Mouse (Mus musculus): ENCODE data around the gene Ttc26. TPM values are rescaled to one million over a fixed set of nuclear protein-coding genes. Genes with fewer than 3 reads are reported as not detected.
A peak's percentile ranks its signal among the peaks of the same experiment; 100 is the strongest.
"Not testable (repeated sequence)": the region's sequence is repeated elsewhere in the genome, so short reads cannot be mapped to it uniquely, and the experiment has no call there.

Gene Ttc26
- polyA plus RNA-seq, 1 experiment from 2014 or later: 4.6 TPM

GRCm38 (mm10) chr6:38354723-38355353 is 26.4 kb upstream of the Ttc26 start:
- whole genome bisulfite sequencing: 2% methylated on average over 20 of the region's 20 CpGs
- Histone ChIP-seq H3K27ac (ENCODE audit: low read depth, low read length) (no peak overlapping the region), H3K9me3 (ENCODE audit: control insufficient read depth, low read length) (no peaks in the 10 kb centered on the region), H3K4me2 (ENCODE audit: low read length) (peak overlapping the region; percentile 62), H3K36me3 (ENCODE audit: control insufficient read depth, insufficient read depth, low read length) (no peaks in the 10 kb centered on the region), H3K27me3 (replicated peaks; ENCODE audit: control insufficient read depth, insufficient read depth, low read length) (peaks cover 26% of the 10 kb centered on the region), H3K4me1 (ENCODE audit: control insufficient read depth, insufficient read depth, low read depth, low read length) (peaks cover 3% of the 10 kb centered on the region; the same call in 1 of the 2 replicates), H3K9ac (ENCODE audit: low read depth, low read length) (no peak overlapping the region; the same call in 1 of the 2 replicates), H3K4me3 (ENCODE audit: low read length) (peak overlapping the region; percentile 49)
- ATAC-seq: no peak

DNA sequence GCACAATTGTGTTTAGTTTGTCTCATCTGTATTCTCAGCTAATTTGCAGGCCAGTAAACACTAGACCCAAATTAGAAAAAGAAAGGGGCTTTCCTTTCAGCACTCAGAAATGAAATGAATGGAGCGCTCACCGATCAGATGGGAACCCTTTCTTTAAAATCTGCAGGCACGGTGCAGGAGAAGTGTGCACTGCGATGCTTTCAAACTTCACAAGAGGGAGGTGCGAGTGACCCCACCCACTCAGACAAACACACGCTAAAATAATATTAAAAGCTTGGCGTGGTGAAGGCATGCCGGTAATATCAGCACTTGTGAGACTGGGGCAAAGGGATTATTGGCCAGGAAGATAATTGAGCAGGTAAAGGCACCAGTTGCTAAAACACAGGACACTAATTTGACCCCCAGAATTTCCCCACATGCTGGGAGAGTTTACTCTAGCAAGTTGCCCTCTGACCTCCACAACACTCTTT is 25.9 kb upstream of the Ttc26 start:
- H3K9me3 ChIP-seq (ENCODE audit: control insufficient read depth, low read length): no peaks in the 10 kb centered on the region
- H3K4me1 ChIP-seq (ENCODE audit: control insufficient read depth, insufficient read depth, low read depth, low read length): peaks cover 3% of the 10 kb centered on the region; the same call in 1 of the 2 replicates
- 4% methylated on average over 8 of the region's 8 CpGs for WGBS
- ATAC-seq: no peak
- no peak overlapping the region for H3K27ac ChIP-seq (ENCODE audit: low read depth, low read length)
- no peak overlapping the region for H3K4me3 ChIP-seq (ENCODE audit: low read length)
- peaks cover 23% of the 10 kb centered on the region for H3K27me3 ChIP-seq (replicated peaks; ENCODE audit: control insufficient read depth, insufficient read depth, low read length)
- peak overlapping the region; percentile 62 for H3K4me2 ChIP-seq (ENCODE audit: low read length)
- H3K9ac ChIP-seq (ENCODE audit: low read depth, low read length): no peak overlapping the region
- no peaks in the 10 kb centered on the region for H3K36me3 ChIP-seq (ENCODE audit: control insufficient read depth, insufficient read depth, low read length)

- H3K27me3 ChIP-seq (replicated peaks; ENCODE audit: control insufficient read depth, insufficient read depth, low read length): peaks cover 23% of the 10 kb centered on the region
- no peak overlapping the region for H3K27ac ChIP-seq (ENCODE audit: low read depth, low read length)
- no peak overlapping the region for H3K4me2 ChIP-seq (ENCODE audit: low read length)
- 12% methylated on average over 7 of the region's 7 CpGs for WGBS
- H3K36me3 ChIP-seq (ENCODE audit: control insufficient read depth, insufficient read depth, low read length): no peaks in the 10 kb centered on the region
- no peak for ATAC-seq
- no peaks in the 10 kb centered on the region for H3K9me3 ChIP-seq (ENCODE audit: control insufficient read depth, low read length)
- H3K9ac ChIP-seq (ENCODE audit: low read depth, low read length): no peak overlapping the region
- peaks cover 3% of the 10 kb centered on the region; the same call in 1 of the 2 replicates for H3K4me1 ChIP-seq (ENCODE audit: control insufficient read depth, insufficient read depth, low read depth, low read length)
- no peak overlapping the region for H3K4me3 ChIP-seq (ENCODE audit: low read length)
These were observed 25.4 kb upstream of the Ttc26 start for GRCm38 (mm10) chr6:38355862-38356261.

DNA sequence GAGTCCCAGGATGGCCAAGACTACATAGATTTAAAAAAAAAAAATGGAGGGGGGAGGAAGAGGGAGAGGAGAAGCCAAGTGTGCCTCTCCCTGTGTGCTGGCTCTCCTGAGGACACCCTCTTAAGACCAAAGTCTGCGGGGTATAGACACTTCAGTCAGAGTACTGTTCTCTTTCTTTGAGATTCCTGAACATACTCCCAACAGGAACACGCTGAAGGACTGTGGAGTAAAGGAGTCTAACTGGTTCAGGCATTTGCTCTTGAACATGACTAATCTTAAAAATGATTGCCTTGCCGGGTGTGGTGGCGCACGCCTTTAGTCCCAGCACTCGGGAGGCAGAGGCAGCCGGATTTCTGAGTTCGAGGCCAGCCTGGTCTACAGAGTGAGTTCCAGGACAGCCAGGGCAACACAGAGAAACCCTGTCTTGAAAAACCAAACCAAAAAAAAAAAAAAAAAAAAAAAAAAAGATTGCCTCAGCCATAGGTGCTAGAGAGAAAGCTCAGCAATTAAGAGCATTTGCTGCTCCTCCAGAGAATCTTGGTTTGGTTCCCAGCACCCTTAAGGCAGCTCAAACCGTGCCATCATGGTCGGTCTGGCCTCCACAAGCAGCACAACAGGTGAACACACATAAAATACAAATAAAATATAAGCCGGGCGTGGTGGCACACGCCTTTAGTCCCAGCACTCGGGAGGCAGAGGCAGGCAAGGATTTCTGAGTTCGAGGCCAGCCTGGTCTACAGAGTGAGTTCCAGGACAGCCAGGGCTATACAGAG is 24.4 kb upstream of the Ttc26 start:
- not testable (repeated sequence) for H3K36me3 ChIP-seq (ENCODE audit: control insufficient read depth, insufficient read depth, low read length); H3K4me3 ChIP-seq (ENCODE audit: low read length); H3K27ac ChIP-seq (ENCODE audit: low read depth, low read length); H3K9ac ChIP-seq (ENCODE audit: low read depth, low read length); H3K9me3 ChIP-seq (ENCODE audit: control insufficient read depth, low read length); ATAC-seq; H3K4me1 ChIP-seq (ENCODE audit: control insufficient read depth, insufficient read depth, low read depth, low read length); H3K4me2 ChIP-seq (ENCODE audit: low read length)
- 83% methylated on average over 15 of the region's 15 CpGs for WGBS
- H3K27me3 ChIP-seq (replicated peaks; ENCODE audit: control insufficient read depth, insufficient read depth, low read length): peaks cover 23% of the 10 kb centered on the region

- no peaks in the 10 kb centered on the region for H3K36me3 ChIP-seq (ENCODE audit: control insufficient read depth, insufficient read depth, low read length)
- peaks cover 18% of the 10 kb centered on the region for H3K27me3 ChIP-seq (replicated peaks; ENCODE audit: control insufficient read depth, insufficient read depth, low read length)
- H3K27ac ChIP-seq (ENCODE audit: low read depth, low read length): no peak overlapping the region
- no peaks in the 10 kb centered on the region for H3K9me3 ChIP-seq (ENCODE audit: control insufficient read depth, low read length)
- ATAC-seq: no peak
- H3K9ac ChIP-seq (ENCODE audit: low read depth, low read length): no peak overlapping the region
- no peak overlapping the region for H3K4me3 ChIP-seq (ENCODE audit: low read length)
- peaks cover 3% of the 10 kb centered on the region; the same call in 1 of the 2 replicates for H3K4me1 ChIP-seq (ENCODE audit: control insufficient read depth, insufficient read depth, low read depth, low read length)
- WGBS: 38% methylated on average over 5 of the region's 5 CpGs
- no peak overlapping the region for H3K4me2 ChIP-seq (ENCODE audit: low read length)
These were observed 23.5 kb upstream of the Ttc26 start for GRCm38 (mm10) chr6:38357603-38358252.

- no peak overlapping the region for H3K27ac ChIP-seq (ENCODE audit: low read depth, low read length)
- H3K36me3 ChIP-seq (ENCODE audit: control insufficient read depth, insufficient read depth, low read length): no peaks in the 10 kb centered on the region
- no peak for ATAC-seq
- no peak overlapping the region for H3K9ac ChIP-seq (ENCODE audit: low read depth, low read length)
- no peak overlapping the region for H3K4me2 ChIP-seq (ENCODE audit: low read length)
- 81% methylated on average over 8 of the region's 8 CpGs for WGBS
- peaks cover 3% of the 10 kb centered on the region; the same call in 1 of the 2 replicates for H3K4me1 ChIP-seq (ENCODE audit: control insufficient read depth, insufficient read depth, low read depth, low read length)
- peaks cover 15% of the 10 kb centered on the region for H3K27me3 ChIP-seq (replicated peaks; ENCODE audit: control insufficient read depth, insufficient read depth, low read length)
- no peak overlapping the region for H3K4me3 ChIP-seq (ENCODE audit: low read length)
- H3K9me3 ChIP-seq (ENCODE audit: control insufficient read depth, low read length): no peaks in the 10 kb centered on the region
These were observed 22.8 kb upstream of the Ttc26 start for GRCm38 (mm10) chr6:38358253-38359027.

DNA sequence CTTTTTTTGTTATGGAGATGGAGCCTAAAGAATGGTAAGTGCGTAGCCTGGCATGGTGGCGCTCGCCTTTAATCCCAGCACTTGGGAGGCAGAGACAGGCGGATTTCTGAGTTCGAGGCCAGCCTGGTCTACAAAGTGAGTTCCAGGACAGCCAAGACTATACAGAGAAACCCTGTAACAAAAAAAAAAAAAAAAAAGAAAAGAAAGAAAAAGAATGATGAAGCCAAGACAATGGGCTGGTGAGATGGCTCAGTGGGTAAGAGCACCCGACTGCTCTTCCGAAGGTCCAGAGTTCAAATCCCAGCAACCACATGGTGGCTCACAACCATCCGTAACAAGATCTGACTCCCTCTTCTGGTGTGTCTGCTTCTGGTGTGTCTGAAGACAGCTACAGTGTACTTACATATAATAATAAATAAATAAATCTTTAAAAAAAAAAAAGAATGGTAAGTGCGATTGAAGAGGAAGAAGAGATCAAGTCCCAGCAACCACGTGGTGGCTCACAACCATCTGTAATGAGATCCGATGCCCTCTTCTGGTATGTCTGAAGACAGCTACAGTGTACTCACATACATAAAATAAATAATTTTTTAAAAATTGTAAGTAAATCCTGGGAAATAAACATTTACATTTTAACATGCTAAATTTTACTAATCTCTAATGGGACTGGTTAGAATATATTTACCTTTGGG is 22.1 kb upstream of the Ttc26 start:
- not testable (repeated sequence) for H3K9me3 ChIP-seq (ENCODE audit: control insufficient read depth, low read length); H3K9ac ChIP-seq (ENCODE audit: low read depth, low read length); H3K27ac ChIP-seq (ENCODE audit: low read depth, low read length); H3K4me3 ChIP-seq (ENCODE audit: low read length); H3K36me3 ChIP-seq (ENCODE audit: control insufficient read depth, insufficient read depth, low read length); ATAC-seq; H3K4me1 ChIP-seq (ENCODE audit: control insufficient read depth, insufficient read depth, low read depth, low read length); H3K4me2 ChIP-seq (ENCODE audit: low read length)
- H3K27me3 ChIP-seq (replicated peaks; ENCODE audit: control insufficient read depth, insufficient read depth, low read length): peaks cover 15% of the 10 kb centered on the region
- WGBS: 90% methylated on average over 10 of the region's 11 CpGs

- H3K27ac ChIP-seq (ENCODE audit: low read depth, low read length): no peak overlapping the region
- no peak for ATAC-seq
- no peaks in the 10 kb centered on the region for H3K9me3 ChIP-seq (ENCODE audit: control insufficient read depth, low read length)
- no peaks in the 10 kb centered on the region for H3K36me3 ChIP-seq (ENCODE audit: control insufficient read depth, insufficient read depth, low read length)
- no peak overlapping the region for H3K4me3 ChIP-seq (ENCODE audit: low read length)
- H3K9ac ChIP-seq (ENCODE audit: low read depth, low read length): no peak overlapping the region
- H3K27me3 ChIP-seq (replicated peaks; ENCODE audit: control insufficient read depth, insufficient read depth, low read length): peaks cover 12% of the 10 kb centered on the region
- H3K4me1 ChIP-seq (ENCODE audit: control insufficient read depth, insufficient read depth, low read depth, low read length): no peaks in the 10 kb centered on the region; the same call in 1 of the 2 replicates
- H3K4me2 ChIP-seq (ENCODE audit: low read length): no peak overlapping the region
- WGBS: 86% methylated on average over 12 of the region's 12 CpGs
These were observed 21.4 kb upstream of the Ttc26 start for GRCm38 (mm10) chr6:38359736-38360499.
